Mouse (Mus musculus) CH12.LX (cell line): Measurements from ENCODE around the gene Ccdc170. TPM values are rescaled to one million over a fixed set of nuclear protein-coding genes. Genes with fewer than 3 reads are reported as not detected.

Experiments
- DNase-seq: peaks from one replicate; pipeline ENCODE4 v3.0.0-alpha.2; 2013; ENCODE audit errors: extremely low read depth
- H3K27ac ChIP-seq: 2 replicates; pipeline ENCODE4 v1.5.1; 2012; ENCODE audit warnings: low read depth, mild to moderate bottlenecking, control low read depth, moderate library complexity; ENCODE audit not compliant: insufficient read depth
- H3K27me3 ChIP-seq: replicated peaks from 2 replicates; pipeline ENCODE3; 2012; ENCODE audit warnings: inconsistent platforms
- H3K36me3 ChIP-seq, 2 experiments: replicated peaks in 1 of 2; 2 replicates each; pipeline versions ENCODE3 to v1.6.1; 2012; ENCODE audit warnings: inconsistent platforms in 1 of 2, low read length in 1 of 2, mild to moderate bottlenecking in 1 of 2, mixed read lengths in 1 of 2, moderate library complexity in 1 of 2; ENCODE audit not compliant: control insufficient read depth in 1 of 2, insufficient read depth in 1 of 2
- H3K4me1 ChIP-seq, 2 experiments: 2 replicates each; pipeline ENCODE4 v1.6.1; 2012; ENCODE audit warnings: inconsistent platforms in 1 of 2, moderate library complexity in 1 of 2; ENCODE audit not compliant: insufficient read depth in 2 of 2, control insufficient read depth in 1 of 2
- H3K4me2 ChIP-seq: 2 replicates; pipeline ENCODE4 v1.6.1; 2012; ENCODE audit warnings: low read depth, mild to moderate bottlenecking, control low read depth; ENCODE audit not compliant: poor library complexity, insufficient read depth, severe bottlenecking
- H3K4me3 ChIP-seq, 3 experiments: fragments of 150-350 bp in 1 of 3; sonication (generic) in 1 of 3; replicated peaks in 1 of 3; 2 replicates each; pipeline versions ENCODE3 to v1.5.1; 2011 to 2012; ENCODE audit warnings: low read depth in 2 of 3, low read length in 2 of 3, mild to moderate bottlenecking in 2 of 3, moderate library complexity in 2 of 3, control low read depth in 1 of 3, improper control_type of control experiment in 1 of 3, inconsistent platforms in 1 of 3, mixed read lengths in 1 of 3; ENCODE audit not compliant: poor library complexity in 1 of 3
- H3K79me2 ChIP-seq: replicated peaks from 2 replicates; pipeline ENCODE4 v1.6.1; 2012; ENCODE audit warnings: mild to moderate bottlenecking, moderate library complexity; ENCODE audit not compliant: control insufficient read depth, poor library complexity, insufficient read depth, severe bottlenecking; ENCODE audit errors: extremely low read depth
- H3K9ac ChIP-seq: 2 replicates; pipeline ENCODE4 v1.6.1; 2012; ENCODE audit warnings: low read depth, mild to moderate bottlenecking, control low read depth, moderate library complexity; ENCODE audit not compliant: insufficient read depth
- H3K9me3 ChIP-seq: replicated peaks from 2 replicates; pipeline ENCODE3; 2012; ENCODE audit warnings: low read length, inconsistent platforms, mixed read lengths
- BHLHE40 ChIP-seq: IDR thresholded peaks from 2 replicates; pipeline ENCODE4 v1.6.1; 2011; ENCODE audit warnings: mild to moderate bottlenecking, low read depth, low read length, improper control_type of control experiment
- CHD2 ChIP-seq: IDR thresholded peaks from 2 replicates; pipeline ENCODE4 v1.6.1; 2011; ENCODE audit warnings: low read length, improper control_type of control experiment
- ELF1 ChIP-seq: IDR thresholded peaks from 2 replicates; pipeline ENCODE4 v1.6.1; 2014; ENCODE audit warnings: low read depth, mild to moderate bottlenecking, inconsistent platforms, low read length, improper control_type of control experiment
- EP300 ChIP-seq: IDR thresholded peaks from 2 replicates; pipeline ENCODE4 v1.6.1; 2011; ENCODE audit warnings: low read length, improper control_type of control experiment
- ETS1 ChIP-seq: conservative IDR thresholded peaks from 2 replicates; pipeline ENCODE4 v1.6.1; 2012; ENCODE audit warnings: low read depth, mild to moderate bottlenecking, inconsistent platforms, low read length, improper control_type of control experiment, moderate library complexity
- IRF4 ChIP-seq: IDR thresholded peaks from 2 replicates; pipeline ENCODE4 v1.6.1; 2014; ENCODE audit warnings: low read depth, mild to moderate bottlenecking, inconsistent platforms, low read length, improper control_type of control experiment
- JUN ChIP-seq: IDR thresholded peaks from 2 replicates; pipeline ENCODE4 v1.6.1; 2011; ENCODE audit warnings: low read depth, mild to moderate bottlenecking, low read length, improper control_type of control experiment, moderate library complexity; ENCODE audit not compliant: insufficient read depth
- JUND ChIP-seq: conservative IDR thresholded peaks from 2 replicates; pipeline ENCODE4 v1.6.1; 2011; ENCODE audit warnings: low read depth, low read length, improper control_type of control experiment
- KAT2A ChIP-seq: IDR thresholded peaks from 2 replicates; pipeline ENCODE4 v1.6.1; 2012; ENCODE audit warnings: low read length, improper control_type of control experiment, inconsistent platforms; ENCODE audit not compliant: insufficient replicate concordance
- MAFK ChIP-seq: IDR thresholded peaks from 2 replicates; pipeline ENCODE4 v1.6.1; 2011; ENCODE audit warnings: low read length, improper control_type of control experiment; ENCODE audit not compliant: insufficient replicate concordance
- MAX ChIP-seq: IDR thresholded peaks from 2 replicates; pipeline ENCODE4 v1.6.1; 2011; ENCODE audit warnings: low read length, improper control_type of control experiment
- MAZ ChIP-seq: IDR thresholded peaks from 2 replicates; pipeline ENCODE4 v1.6.1; 2012; ENCODE audit warnings: low read depth, mild to moderate bottlenecking, inconsistent platforms, low read length, improper control_type of control experiment, moderate library complexity
- MEF2A ChIP-seq: IDR thresholded peaks from 2 replicates; pipeline ENCODE4 v1.6.1; 2014; ENCODE audit warnings: low read depth, mild to moderate bottlenecking, inconsistent platforms, low read length, improper control_type of control experiment, borderline replicate concordance
- MXI1 ChIP-seq: IDR thresholded peaks from 2 replicates; pipeline ENCODE4 v1.6.1; 2011; ENCODE audit warnings: mild to moderate bottlenecking, low read depth, low read length, improper control_type of control experiment
- MYC ChIP-seq: IDR thresholded peaks from 2 replicates; pipeline ENCODE4 v1.6.1; 2011; ENCODE audit warnings: low read depth, mild to moderate bottlenecking, improper control_type of control experiment, low read length
- NRF1 ChIP-seq: IDR thresholded peaks from 2 replicates; pipeline ENCODE4 v1.6.1; 2014; ENCODE audit warnings: low read depth, mild to moderate bottlenecking, inconsistent platforms, low read length, improper control_type of control experiment, moderate library complexity
- POLR2AphosphoS2 ChIP-seq: IDR thresholded peaks from 2 replicates; pipeline ENCODE4 v1.6.1; 2011; ENCODE audit warnings: low read depth, low read length, improper control_type of control experiment
- RAD21 ChIP-seq: IDR thresholded peaks from 2 replicates; pipeline ENCODE4 v1.6.1; 2011; ENCODE audit warnings: low read depth, mild to moderate bottlenecking, low read length, improper control_type of control experiment, moderate library complexity
- RCOR1 ChIP-seq: conservative IDR thresholded peaks from 2 replicates; pipeline ENCODE4 v1.6.1; 2012; ENCODE audit warnings: low read depth, mild to moderate bottlenecking, inconsistent platforms, low read length, improper control_type of control experiment
- TBP ChIP-seq: conservative IDR thresholded peaks from 2 replicates; pipeline ENCODE4 v1.6.1; 2011; ENCODE audit warnings: low read depth, low read length, improper control_type of control experiment
- UBTF ChIP-seq: IDR thresholded peaks from 2 replicates; pipeline ENCODE4 v1.6.1; 2012; ENCODE audit warnings: low read depth, mild to moderate bottlenecking, inconsistent platforms, low read length, improper control_type of control experiment, moderate library complexity
- USF1 ChIP-seq: IDR thresholded peaks from 2 replicates; pipeline ENCODE4 v1.6.1; 2014; ENCODE audit warnings: low read depth, mild to moderate bottlenecking, inconsistent platforms, low read length, improper control_type of control experiment
- USF2 ChIP-seq: conservative IDR thresholded peaks from 2 replicates; pipeline ENCODE4 v1.6.1; 2011; ENCODE audit warnings: low read depth, low read length, improper control_type of control experiment
- ZC3H11A ChIP-seq: IDR thresholded peaks from 2 replicates; pipeline ENCODE4 v1.6.1; 2012; ENCODE audit warnings: low read depth, mild to moderate bottlenecking, inconsistent platforms, low read length, improper control_type of control experiment
- ZKSCAN1 ChIP-seq: IDR thresholded peaks from 2 replicates; pipeline ENCODE4 v1.6.1; 2012; ENCODE audit warnings: low read depth, inconsistent platforms, low read length, improper control_type of control experiment, borderline replicate concordance
- ZMIZ1 ChIP-seq: IDR thresholded peaks from 2 replicates; pipeline ENCODE4 v1.6.1; 2012; ENCODE audit warnings: low read depth, mild to moderate bottlenecking, inconsistent platforms, low read length, improper control_type of control experiment
- ZNF384 ChIP-seq: IDR thresholded peaks from 2 replicates; pipeline ENCODE4 v1.6.1; 2012; ENCODE audit warnings: low read depth, low read length, improper control_type of control experiment, inconsistent platforms
- dilution Hi-C: fragments of 300-500 bp; cut with MboI; formaldehyde crosslinking; loops from 2 replicates; pipeline ENCODE4 v1.14.3; 2020; ENCODE audit warnings: low sequenced_read_pairs; ENCODE audit not compliant: extremely low pct_unique_long_range_greater_than_20kb, extremely low pct_ligation_motif_present
- in situ Hi-C: fragments of 300-500 bp; cut with MboI; formaldehyde crosslinking; loops from 3 replicates; pipeline ENCODE4 v1.14.3; 2019; ENCODE audit warnings: low sequenced_read_pairs, low pct_ligation_motif_present, low pct_unique_long_range_greater_than_20kb, mixed read lengths
- polyA plus RNA-seq: library from polyadenylated mRNA; unstranded; fragments of >175 nt; gene quantifications from 2 replicates; pipeline ENCODE4 v1.2.1, GENCODE M21; 2012; ENCODE audit warnings: low read depth; ENCODE audit not compliant: insufficient read length
- total RNA-seq, 2 experiments: library from RNA; depleted of rRNA; stranded (reverse); fragments of 300-350 nt in 1 of 2; fragments of >200 nt in 1 of 2; gene quantifications; 2 replicates each; pipeline ENCODE4 v1.2.3; 2012 to 2014

The Ccdc170 gene
- total and polyA plus RNA-seq, 3 experiments = not detected

GRCm38 (mm10) chr10:4476604-4477003 is 5.7 kb upstream of the Ccdc170 start (continued):
- TF ChIP-seq MXI1 = no peak

GRCm38 (mm10) chr10:4480929-4481328 is 1.4 kb upstream of the Ccdc170 start:
- Histone ChIP-seq H3K4me2 (no peak overlapping the region), H3K27ac (no peak overlapping the region), H3K9me3 (peaks cover 9% of the 10 kb centered on the region), H3K36me3 (no peaks in the 10 kb centered on the region), H3K9ac (no peak overlapping the region), H3K4me3 (no peak overlapping the region), H3K79me2 (no peaks in the 10 kb centered on the region), H3K27me3 (no peaks in the 10 kb centered on the region), H3K4me1 (peaks cover 3 to 8% of the 10 kb centered on the region in 2 experiments; a peak in 3 of 4 replicates)
- no peak for TF ChIP-seq MAFK
- TF ChIP-seq TBP = no peak
- no peak for TF ChIP-seq RAD21
- no peak for TF ChIP-seq MYC
- TF ChIP-seq ZNF384 = no peak
- no peak for TF ChIP-seq BHLHE40
- TF ChIP-seq RCOR1 = no peak
- TF ChIP-seq EP300 = no peak
- TF ChIP-seq ZMIZ1 = no peak
- no peak for TF ChIP-seq KAT2A
- dilution Hi-C loops (no loop called here), in situ Hi-C loops (no loop called here)
- no peak for DNase-seq

- Histone ChIP-seq H3K4me3 (no peak overlapping the region), H3K79me2 (no peaks in the 10 kb centered on the region), H3K36me3 (no peaks in the 10 kb centered on the region), H3K4me2 (no peak overlapping the region), H3K27me3 (no peaks in the 10 kb centered on the region), H3K9me3 (peaks cover 9% of the 10 kb centered on the region), H3K9ac (no peak overlapping the region), H3K27ac (no peak overlapping the region), H3K4me1 (peaks cover 3 to 8% of the 10 kb centered on the region in 2 experiments; a peak in 3 of 4 replicates)
- TF ChIP-seq ZMIZ1 (no peak), IRF4 (no peak), MAX (no peak), POLR2AphosphoS2 (no peak), MAZ (no peak), UBTF (no peak), ZC3H11A (no peak), ELF1 (no peak), NRF1 (no peak), ZKSCAN1 (no peak), JUN (no peak), CHD2 (no peak), MEF2A (no peak), RCOR1 (no peak), ETS1 (no peak), JUND (no peak), EP300 (no peak), USF1 (no peak), USF2 (no peak), MAFK (no peak)
- in situ Hi-C loops = no loop called here
- dilution Hi-C loops = no loop called here
- DNase-seq = no peak
Measured at GRCm38 (mm10) chr10:4481695-4482094, 607 bp upstream of the Ccdc170 start.
